Mouse (Mus musculus): ENCODE data around the gene Vmn2r90. TPM values are rescaled to one million over a fixed set of nuclear protein-coding genes. Genes with fewer than 3 reads are reported as not detected.
"Not testable (repeated sequence)": the region's sequence is repeated elsewhere in the genome, so short reads cannot be mapped to it uniquely, and the experiment has no call there.

Gene Vmn2r90
- total RNA-seq (2014; rRNA removed) (not detected in 2 replicates), polyA plus RNA-seq (2015; fragmentation: Nextera tagmentation; extraction: Ambion mirVana) (not detected in 2 replicates)

DNA sequence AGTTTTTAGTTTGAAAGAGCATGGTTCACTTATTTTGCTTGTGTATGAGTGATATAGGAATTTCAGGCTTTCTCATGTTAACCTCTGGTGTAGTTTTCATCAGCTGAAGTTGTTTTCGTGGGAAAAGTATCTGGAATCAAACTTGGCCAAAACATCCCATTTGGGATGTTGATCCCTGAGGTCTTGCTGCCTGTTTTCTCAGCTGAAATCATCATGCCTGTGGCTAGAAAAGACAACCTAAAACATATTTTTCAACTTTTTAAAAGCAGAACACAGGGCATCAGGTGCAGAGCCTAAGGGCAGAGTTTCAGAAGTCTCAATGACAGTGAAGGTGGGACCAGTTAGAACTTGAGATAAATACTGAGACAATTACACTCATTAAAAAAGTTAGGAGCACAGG is at the start of gene Vmn2r90:
Vmn2r90 (plus strand) TSS at position 301 of the 400 bp plus-strand sequence.
- TF ChIP-seq CTCF (IDR thresholded peaks at IDR 0.05; ENCODE audit: low read depth) = no peak
- Histone ChIP-seq H3K36me3 (ENCODE audit: insufficient read depth, low read length) (no peaks in the 10 kb centered on the region), H3K4me3 (ENCODE audit: low read length) (no peak within 1 kb of the TSS), H3K9me3 (ENCODE audit: low read length) (no peaks in the 10 kb centered on the region), H3K27ac (no peak within 1 kb of the TSS), H3K4me1 (ENCODE audit: insufficient read depth, low read length) (no peaks in the 10 kb centered on the region), H3K4me2 (ENCODE audit: low read depth, low read length) (no peak within 1 kb of the TSS), H3K27me3 (ENCODE audit: insufficient read depth, low read length) (no peaks in the 10 kb centered on the region), H3K9ac (replicated peaks; ENCODE audit: low read length) (no peak within 1 kb of the TSS)
- DNase-seq (ENCODE audit: low spot score) (no peak), ATAC-seq (no peak)
- WGBS = 69% methylated on average over 1 of the region's 1 CpGs

DNA sequence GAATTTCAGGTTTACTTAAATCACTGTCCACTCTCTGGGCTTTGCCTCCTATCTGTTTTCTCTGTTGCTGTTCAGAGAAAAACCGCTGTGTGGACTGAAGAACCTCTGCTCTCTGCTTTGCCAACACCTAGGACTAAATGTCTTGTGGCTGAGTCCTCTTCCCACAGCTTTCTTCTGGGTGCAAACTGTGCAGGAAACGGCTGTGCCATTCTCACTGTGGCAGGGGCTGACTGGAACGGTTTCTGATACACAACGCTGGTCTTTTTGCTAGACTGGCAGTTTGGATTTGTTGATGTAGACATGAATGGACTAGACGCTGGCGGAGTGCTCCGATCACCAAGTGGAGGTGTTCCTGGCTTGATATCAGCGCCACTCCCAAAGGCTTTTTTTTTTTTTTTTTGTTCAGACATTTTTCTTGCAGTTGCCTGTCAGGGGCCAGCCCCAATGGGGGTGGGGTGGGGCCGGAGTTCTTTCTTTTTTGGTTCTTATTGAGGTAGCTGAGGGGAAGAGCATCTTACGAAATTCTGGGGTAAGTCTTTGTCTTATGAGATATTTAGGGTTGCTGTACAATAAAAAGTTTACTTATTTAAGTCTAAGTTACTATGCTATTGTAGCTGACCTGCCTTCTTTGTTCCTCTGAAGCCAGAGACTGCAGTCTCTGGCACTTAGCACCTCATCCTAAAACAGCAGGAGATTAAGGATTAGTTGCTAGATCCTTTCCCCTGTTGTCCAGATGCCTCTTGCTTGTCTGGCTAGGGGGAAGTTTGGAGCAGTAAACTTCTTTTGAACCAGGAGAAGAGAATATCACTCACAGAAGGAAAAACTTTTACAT is 48.3 kb upstream of the Vmn2r90 start:
- Histone ChIP-seq H3K27me3 (ENCODE audit: insufficient read depth, low read length) (no peaks in the 10 kb centered on the region), H3K9me3 (ENCODE audit: low read length) (no peaks in the 10 kb centered on the region), H3K4me2 (ENCODE audit: low read depth, low read length) (peak overlapping the region; percentile 28; the same call in 1 of the 2 replicates), H3K27ac (no peak overlapping the region), H3K36me3 (ENCODE audit: insufficient read depth, low read length) (no peaks in the 10 kb centered on the region), H3K4me3 (ENCODE audit: low read length) (no peak overlapping the region), H3K4me1 (ENCODE audit: insufficient read depth, low read length) (no peaks in the 10 kb centered on the region), H3K9ac (replicated peaks; ENCODE audit: low read length) (no peak overlapping the region)
- no peak for DNase-seq (ENCODE audit: low spot score)
- no peak for ATAC-seq
- TF ChIP-seq CTCF (IDR thresholded peaks at IDR 0.05; ENCODE audit: low read depth) = no peak
- 23% methylated on average over 10 of the region's 10 CpGs for WGBS

- no peaks in the 10 kb centered on the region for H3K4me1 ChIP-seq (ENCODE audit: insufficient read depth, low read length)
- H3K9me3 ChIP-seq (ENCODE audit: low read length) = no peaks in the 10 kb centered on the region
- H3K36me3 ChIP-seq (ENCODE audit: insufficient read depth, low read length) = no peaks in the 10 kb centered on the region
- 27% methylated on average over 2 of the region's 2 CpGs for WGBS
- no peak for DNase-seq (ENCODE audit: low spot score)
- no peak for TF ChIP-seq CTCF (IDR thresholded peaks at IDR 0.05; ENCODE audit: low read depth)
- no peak overlapping the region for H3K4me2 ChIP-seq (ENCODE audit: low read depth, low read length)
- H3K9ac ChIP-seq (replicated peaks; ENCODE audit: low read length) = no peak overlapping the region
- H3K27ac ChIP-seq = no peak overlapping the region
- no peaks in the 10 kb centered on the region for H3K27me3 ChIP-seq (ENCODE audit: insufficient read depth, low read length)
- no peak for ATAC-seq
- H3K4me3 ChIP-seq (ENCODE audit: low read length) = no peak overlapping the region
Measured at GRCm38 (mm10) chr17:17655829-17656176, 47.7 kb upstream of the Vmn2r90 start.

- Histone ChIP-seq H3K4me2 (ENCODE audit: low read depth, low read length) (no peak overlapping the region), H3K9me3 (ENCODE audit: low read length) (no peaks in the 10 kb centered on the region), H3K4me3 (ENCODE audit: low read length) (no peak overlapping the region), H3K27ac (no peak overlapping the region), H3K4me1 (ENCODE audit: insufficient read depth, low read length) (no peaks in the 10 kb centered on the region), H3K9ac (replicated peaks; ENCODE audit: low read length) (no peak overlapping the region), H3K36me3 (ENCODE audit: insufficient read depth, low read length) (no peaks in the 10 kb centered on the region), H3K27me3 (ENCODE audit: insufficient read depth, low read length) (no peaks in the 10 kb centered on the region)
- DNase-seq (ENCODE audit: low spot score) (peak; percentile 9), ATAC-seq (no peak)
- WGBS = 87% methylated on average over 1 of the region's 1 CpGs
- no peak for TF ChIP-seq CTCF (IDR thresholded peaks at IDR 0.05; ENCODE audit: low read depth)
Measured at GRCm38 (mm10) chr17:17678781-17679180, 24.8 kb upstream of the Vmn2r90 start.

GRCm38 (mm10) chr17:17690659-17691058 is 12.9 kb upstream of the Vmn2r90 start:
- H3K9ac ChIP-seq (replicated peaks; ENCODE audit: low read length) = no peak overlapping the region
- H3K9me3 ChIP-seq (ENCODE audit: low read length) = no peaks in the 10 kb centered on the region
- ATAC-seq (no peak), DNase-seq (ENCODE audit: low spot score) (no peak)
- WGBS = 77% methylated on average over 2 of the region's 2 CpGs
- H3K27me3 ChIP-seq (ENCODE audit: insufficient read depth, low read length) = no peaks in the 10 kb centered on the region
- no peak for TF ChIP-seq CTCF (IDR thresholded peaks at IDR 0.05; ENCODE audit: low read depth)
- no peaks in the 10 kb centered on the region for H3K36me3 ChIP-seq (ENCODE audit: insufficient read depth, low read length)
- no peak overlapping the region for H3K4me3 ChIP-seq (ENCODE audit: low read length)
- H3K4me2 ChIP-seq (ENCODE audit: low read depth, low read length) = no peak overlapping the region
- no peak overlapping the region for H3K27ac ChIP-seq
- no peaks in the 10 kb centered on the region for H3K4me1 ChIP-seq (ENCODE audit: insufficient read depth, low read length)

GRCm38 (mm10) chr17:17732396-17732795 is 28.8 kb downstream of the Vmn2r90 start:
- H3K9ac ChIP-seq (replicated peaks; ENCODE audit: low read length); H3K27ac ChIP-seq; ATAC-seq; H3K4me1 ChIP-seq (ENCODE audit: insufficient read depth, low read length); H3K36me3 ChIP-seq (ENCODE audit: insufficient read depth, low read length); H3K9me3 ChIP-seq (ENCODE audit: low read length); DNase-seq (ENCODE audit: low spot score); H3K4me2 ChIP-seq (ENCODE audit: low read depth, low read length); H3K27me3 ChIP-seq (ENCODE audit: insufficient read depth, low read length); H3K4me3 ChIP-seq (ENCODE audit: low read length): not testable (repeated sequence)
- 85% methylated on average over 4 of the region's 4 CpGs for WGBS

GRCm38 (mm10) chr17:17738635-17739034 is 35.1 kb downstream of the Vmn2r90 start:
- Histone ChIP-seq H3K36me3 (ENCODE audit: insufficient read depth, low read length) (no peaks in the 10 kb centered on the region), H3K9me3 (ENCODE audit: low read length) (no peaks in the 10 kb centered on the region; the same call in 1 of the 2 replicates), H3K9ac (replicated peaks; ENCODE audit: low read length) (no peak overlapping the region), H3K27ac (no peak overlapping the region), H3K4me2 (ENCODE audit: low read depth, low read length) (no peak overlapping the region), H3K4me1 (ENCODE audit: insufficient read depth, low read length) (no peaks in the 10 kb centered on the region), H3K4me3 (ENCODE audit: low read length) (no peak overlapping the region), H3K27me3 (ENCODE audit: insufficient read depth, low read length) (no peaks in the 10 kb centered on the region)
- ATAC-seq = no peak
- TF ChIP-seq CTCF (IDR thresholded peaks at IDR 0.05; ENCODE audit: low read depth) = no peak
- 90% methylated on average over 1 of the region's 1 CpGs for WGBS
- DNase-seq (ENCODE audit: low spot score) = no peak

- not testable (repeated sequence) for H3K36me3 ChIP-seq (ENCODE audit: insufficient read depth, low read length); H3K9me3 ChIP-seq (ENCODE audit: low read length); H3K27ac ChIP-seq; H3K4me2 ChIP-seq (ENCODE audit: low read depth, low read length); H3K9ac ChIP-seq (replicated peaks; ENCODE audit: low read length); DNase-seq (ENCODE audit: low spot score); ATAC-seq; H3K4me3 ChIP-seq (ENCODE audit: low read length); H3K4me1 ChIP-seq (ENCODE audit: insufficient read depth, low read length); H3K27me3 ChIP-seq (ENCODE audit: insufficient read depth, low read length)
- WGBS = 95% methylated on average over 7 of the region's 7 CpGs
Measured at GRCm38 (mm10) chr17:17739300-17739699, 35.8 kb downstream of the Vmn2r90 start.

- not testable (repeated sequence) for DNase-seq (ENCODE audit: low spot score); H3K27ac ChIP-seq; H3K9ac ChIP-seq (replicated peaks; ENCODE audit: low read length); ATAC-seq; H3K9me3 ChIP-seq (ENCODE audit: low read length); H3K27me3 ChIP-seq (ENCODE audit: insufficient read depth, low read length); H3K4me3 ChIP-seq (ENCODE audit: low read length); H3K36me3 ChIP-seq (ENCODE audit: insufficient read depth, low read length); H3K4me1 ChIP-seq (ENCODE audit: insufficient read depth, low read length); H3K4me2 ChIP-seq (ENCODE audit: low read depth, low read length)
- 79% methylated on average over 5 of the region's 5 CpGs for WGBS
Measured at GRCm38 (mm10) chr17:17739936-17740335, 36.4 kb downstream of the Vmn2r90 start.

GRCm38 (mm10) chr17:17741516-17741915 is 38.0 kb downstream of the Vmn2r90 start:
- H3K36me3 ChIP-seq (ENCODE audit: insufficient read depth, low read length); H3K4me2 ChIP-seq (ENCODE audit: low read depth, low read length); DNase-seq (ENCODE audit: low spot score); H3K9me3 ChIP-seq (ENCODE audit: low read length); H3K27me3 ChIP-seq (ENCODE audit: insufficient read depth, low read length); H3K27ac ChIP-seq; H3K4me3 ChIP-seq (ENCODE audit: low read length); H3K9ac ChIP-seq (replicated peaks; ENCODE audit: low read length); ATAC-seq; H3K4me1 ChIP-seq (ENCODE audit: insufficient read depth, low read length): not testable (repeated sequence)

Data from hindbrain, postnatal 0 days (tissue).